17 mouse cellular contexts compared by ENCODE assay signal in genomic region chr17:31763078-31763477, GRCm38 (mm10).
DNase-seq lines count a peak whose midpoint lies in the region; ATAC-seq and TF ChIP-seq lines count a peak whose summit lies in the region.
"Had no signal": no experiment of that assay in that cellular context is flagged by ENCODE, and none has a peak within 500 bp of the region (broad histone marks: within the 10 kb centered on the region; RNA-seq: fewer than 3 reads in every experiment).

No protein-coding gene starts in this region.

- no peak overlapping the region for H3K9ac ChIP-seq in heart, adult 2 months (ENCODE audit: low read depth, low read length)
- no peak overlapping the region for H3K9ac ChIP-seq in midbrain, postnatal 0 days (replicated peaks; ENCODE audit: low read length, poor library complexity, severe bottlenecking)
- H3K9ac ChIP-seq in midbrain, embryonic 16.5 days (ENCODE audit: low read depth, low read length): no peak overlapping the region
- no peak overlapping the region for H3K9ac ChIP-seq in lung, postnatal 0 days (replicated peaks; ENCODE audit: low read depth)
- no peak overlapping the region for H3K9ac ChIP-seq in stomach, postnatal 0 days (ENCODE audit: low read length)
- H3K9ac ChIP-seq: kidney, embryonic 15.5 days; midbrain, embryonic 12.5 days; neural tube, embryonic 12.5 days had no signal

- no peak for TF ChIP-seq POLR2A in heart, adult 2 months (IDR thresholded peaks at IDR 0.05; ENCODE audit: insufficient read depth, low read depth, low read length)

- no peaks in the 10 kb centered on the region for H3K79me2 ChIP-seq in heart, adult 2 months (replicated peaks; ENCODE audit: control insufficient read depth, insufficient read depth, low read length)

- no peaks in the 10 kb centered on the region for H3K36me3 ChIP-seq in heart, adult 2 months (ENCODE audit: control insufficient read depth, insufficient read depth, low read length)
- H3K36me3 ChIP-seq in midbrain, postnatal 0 days (ENCODE audit: insufficient read depth, low read length): no peaks in the 10 kb centered on the region
- no peaks in the 10 kb centered on the region for H3K36me3 ChIP-seq in midbrain, embryonic 16.5 days (ENCODE audit: control insufficient read depth, insufficient read depth, low read length)
- no peaks in the 10 kb centered on the region for H3K36me3 ChIP-seq in lung, postnatal 0 days (ENCODE audit: insufficient read depth, low read length)
- H3K36me3 ChIP-seq in stomach, postnatal 0 days (ENCODE audit: control insufficient read depth, insufficient read depth, low read length): no peaks in the 10 kb centered on the region
- H3K36me3 ChIP-seq: embryonic facial prominence, embryonic 10.5 days; forebrain, embryonic 10.5 days; heart, embryonic 10.5 days; kidney, embryonic 15.5 days; midbrain, embryonic 12.5 days; neural tube, embryonic 12.5 days had no signal

- no peaks in the 10 kb centered on the region for H3K9me3 ChIP-seq in midbrain, postnatal 0 days (ENCODE audit: low read length)
- H3K9me3 ChIP-seq in midbrain, embryonic 16.5 days (replicated peaks; ENCODE audit: control insufficient read depth, low read length, poor library complexity, severe bottlenecking): no peaks in the 10 kb centered on the region
- no peaks in the 10 kb centered on the region for H3K9me3 ChIP-seq in lung, postnatal 0 days (ENCODE audit: low read length)
- H3K9me3 ChIP-seq in stomach, postnatal 0 days (ENCODE audit: control insufficient read depth, low read length): no peaks in the 10 kb centered on the region
- H3K9me3 ChIP-seq: embryonic facial prominence, embryonic 10.5 days; heart, embryonic 10.5 days; kidney, embryonic 15.5 days; midbrain, embryonic 12.5 days; neural tube, embryonic 12.5 days had no signal

- intact Hi-C loops in heart, adult 2 months (cut with DNase I): no loop called here
- intact Hi-C loops in heart, postnatal 36 days (cut with DNase I): no loop called here

- DNase-seq in heart, adult 2 months: no peak
- no peak for DNase-seq in heart, postnatal 36 days
- DNase-seq in midbrain, postnatal 0 days (ENCODE audit: low spot score): no peak
- peak; percentile 68 for DNase-seq in lung, postnatal 0 days (ENCODE audit: low spot score)
- DNase-seq in stomach, postnatal 0 days (ENCODE audit: low spot score): no peak
- no peak for DNase-seq in spleen, postnatal 4 days (ENCODE audit: low spot score in 2 of 2)
- no peak for DNase-seq in layer of hippocampus, adult 9-11 months
- DNase-seq: adrenal gland, postnatal 14 days; cerebellum, adult 11 months; right cerebral cortex, postnatal 25 days had no signal

- no peak overlapping the region for H3K4me3 ChIP-seq in heart, adult 2 months
- no peak overlapping the region for H3K4me3 ChIP-seq in midbrain, postnatal 0 days (ENCODE audit: low read depth, low read length)
- H3K4me3 ChIP-seq in midbrain, embryonic 16.5 days (ENCODE audit: low read depth, low read length): no peak overlapping the region
- no peak overlapping the region for H3K4me3 ChIP-seq in lung, postnatal 0 days (ENCODE audit: low read depth, low read length)
- H3K4me3 ChIP-seq in stomach, postnatal 0 days (ENCODE audit: low read depth, low read length): no peak overlapping the region
- H3K4me3 ChIP-seq: embryonic facial prominence, embryonic 10.5 days; forebrain, embryonic 10.5 days; heart, embryonic 10.5 days; kidney, embryonic 15.5 days; midbrain, embryonic 12.5 days; neural tube, embryonic 12.5 days had no signal

- ATAC-seq in midbrain, postnatal 0 days (ENCODE audit: low FRiP score): no peak
- no peak for ATAC-seq in midbrain, embryonic 16.5 days
- ATAC-seq in lung, postnatal 0 days: peak; percentile 58
- ATAC-seq in stomach, postnatal 0 days (ENCODE audit: low FRiP score, low TSS enrichment): no peak

- TF ChIP-seq CTCF in heart, adult 2 months (IDR thresholded peaks at IDR 0.05): peak; percentile 49
- peak; percentile 40; the same call in 1 of the 2 replicates for TF ChIP-seq CTCF in midbrain, postnatal 0 days (IDR thresholded peaks at IDR 0.05)
- peak; percentile 77 for TF ChIP-seq CTCF in lung, postnatal 0 days (IDR thresholded peaks at IDR 0.05)
- peak; percentile 70 for TF ChIP-seq CTCF in stomach, postnatal 0 days (IDR thresholded peaks at IDR 0.05; ENCODE audit: low read depth)

- no peak for TF ChIP-seq EP300 in heart, adult 2 months (IDR thresholded peaks at IDR 0.05; ENCODE audit: insufficient read depth, low read depth, low read length)
- no peak for TF ChIP-seq EP300 in lung, postnatal 0 days (IDR thresholded peaks at IDR 0.05)
- TF ChIP-seq EP300 in stomach, postnatal 0 days (optimal IDR thresholded peaks at IDR 0.05): no peak

- peaks cover 6% of the 10 kb centered on the region; the same call in 1 of the 2 replicates for H3K4me1 ChIP-seq in heart, adult 2 months (ENCODE audit: control insufficient read depth, insufficient read depth, low read length)
- H3K4me1 ChIP-seq in midbrain, postnatal 0 days (ENCODE audit: insufficient read depth, low read length): peaks cover 5% of the 10 kb centered on the region
- peaks cover 13% of the 10 kb centered on the region for H3K4me1 ChIP-seq in midbrain, embryonic 16.5 days (ENCODE audit: control insufficient read depth, insufficient read depth, low read length)
- H3K4me1 ChIP-seq in lung, postnatal 0 days (ENCODE audit: insufficient read depth, low read depth, low read length): peaks cover 9% of the 10 kb centered on the region; the same call in 1 of the 2 replicates
- H3K4me1 ChIP-seq in stomach, postnatal 0 days (replicated peaks; ENCODE audit: control insufficient read depth, insufficient read depth): peaks cover 6% of the 10 kb centered on the region; the same call in 1 of the 2 replicates

- H3K4me2 ChIP-seq in midbrain, postnatal 0 days (ENCODE audit: low read depth, low read length, poor library complexity, severe bottlenecking): no peak overlapping the region
- H3K4me2 ChIP-seq in midbrain, embryonic 16.5 days (ENCODE audit: low read length): no peak overlapping the region
- no peak overlapping the region for H3K4me2 ChIP-seq in lung, postnatal 0 days (replicated peaks; ENCODE audit: low read depth, low read length)
- H3K4me2 ChIP-seq in stomach, postnatal 0 days (replicated peaks; ENCODE audit: low read depth): no peak overlapping the region
- H3K4me2 ChIP-seq: kidney, embryonic 15.5 days; midbrain, embryonic 12.5 days; neural tube, embryonic 12.5 days had no signal

- H3K27ac ChIP-seq in heart, adult 2 months: no peak overlapping the region
- no peak overlapping the region for H3K27ac ChIP-seq in midbrain, postnatal 0 days (ENCODE audit: low read depth, low read length)
- H3K27ac ChIP-seq in midbrain, embryonic 16.5 days (ENCODE audit: low read length): no peak overlapping the region
- H3K27ac ChIP-seq in lung, postnatal 0 days (ENCODE audit: low read length): no peak overlapping the region
- H3K27ac ChIP-seq in stomach, postnatal 0 days (replicated peaks): no peak overlapping the region
- H3K27ac ChIP-seq: embryonic facial prominence, embryonic 10.5 days; forebrain, embryonic 10.5 days; heart, embryonic 10.5 days; kidney, embryonic 15.5 days; midbrain, embryonic 12.5 days; neural tube, embryonic 12.5 days had no signal

- 77% methylated on average over 5 of the region's 5 CpGs for WGBS in heart, adult 2 months
- WGBS in midbrain, postnatal 0 days: 50% methylated on average over 5 of the region's 5 CpGs
- WGBS in midbrain, embryonic 16.5 days: 51% methylated on average over 5 of the region's 5 CpGs
- WGBS in lung, postnatal 0 days: 54% methylated on average over 5 of the region's 5 CpGs
- 61% methylated on average over 5 of the region's 5 CpGs for WGBS in stomach, postnatal 0 days

- no peaks in the 10 kb centered on the region for H3K27me3 ChIP-seq in heart, adult 2 months (ENCODE audit: control insufficient read depth, insufficient read depth, low read length)
- no peaks in the 10 kb centered on the region for H3K27me3 ChIP-seq in midbrain, postnatal 0 days (ENCODE audit: insufficient read depth, low read length)
- H3K27me3 ChIP-seq in midbrain, embryonic 16.5 days (ENCODE audit: control insufficient read depth, insufficient read depth, low read depth, low read length): no peaks in the 10 kb centered on the region
- no peaks in the 10 kb centered on the region for H3K27me3 ChIP-seq in lung, postnatal 0 days (replicated peaks; ENCODE audit: insufficient read depth, low read length)
- no peaks in the 10 kb centered on the region for H3K27me3 ChIP-seq in stomach, postnatal 0 days (ENCODE audit: control insufficient read depth, insufficient read depth, low read length)
- H3K27me3 ChIP-seq: kidney, embryonic 15.5 days; neural tube, embryonic 12.5 days had no signal
